ENCODE assay signal across 16 mouse cellular contexts in the genomic region with DNA sequence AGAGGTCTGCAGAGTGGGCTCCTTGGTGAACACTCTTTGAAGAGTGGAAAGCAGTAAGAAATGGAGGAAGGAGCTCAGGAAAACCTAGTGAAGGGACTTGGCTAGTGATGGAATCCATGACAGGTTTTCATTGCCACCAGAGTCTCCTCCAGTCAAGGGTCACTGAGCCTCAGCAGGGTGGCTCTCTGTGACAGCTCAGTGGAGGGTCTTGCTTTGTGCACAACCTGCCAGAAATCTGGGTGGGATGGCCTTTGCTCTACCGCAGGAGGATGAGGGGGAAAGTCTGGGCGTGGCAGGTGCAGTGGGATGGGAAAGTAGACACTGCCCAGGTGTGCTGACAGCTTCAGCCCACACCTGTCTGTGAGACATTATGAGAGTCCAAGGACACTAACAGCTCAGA. TPM values are rescaled to one million over a fixed set of nuclear protein-coding genes. Genes with fewer than 3 reads are reported as not detected.
A peak's percentile ranks its signal among the peaks of the same experiment; 100 is the strongest.
DNase-seq lines count a peak whose midpoint lies in the region; ATAC-seq and TF ChIP-seq lines count a peak whose summit lies in the region.
"Had no signal": no experiment of that assay in that cellular context is flagged by ENCODE, and none has a peak within 500 bp of the region (broad histone marks: within the 10 kb centered on the region; RNA-seq: fewer than 3 reads in every experiment).

No protein-coding gene starts in this region.

- peak; percentile 71 for DNase-seq in R1 (ENCODE audit: low read depth, low spot score)
- peak; percentile 66 for DNase-seq in mesoderm, embryonic 11.5 days (ENCODE audit: low read depth, low spot score)
- no peak for DNase-seq in frontal cortex, postnatal 14 days (ENCODE audit: low spot score in 2 of 2)
- DNase-seq: cerebellum, adult 11 months; gastrocnemius, adult 2 months; kidney, adult 2 months; layer of hippocampus, postnatal 36 days; right cerebral cortex, postnatal 4 days had no signal

- 0 out of 2 replicates have a peak overlapping the region, but pooled peaks have one; percentile 13 for H3K4me2 ChIP-seq in intestine, embryonic 15.5 days (replicated peaks)
- no peak overlapping the region for H3K4me2 ChIP-seq in intestine, embryonic 16.5 days (ENCODE audit: low read depth, low read length)
- H3K4me2 ChIP-seq: forebrain, embryonic 13.5 days; liver, embryonic 15.5 days had no signal

- H3K27ac ChIP-seq in intestine, embryonic 15.5 days: no peak overlapping the region
- H3K27ac ChIP-seq in intestine, embryonic 16.5 days (ENCODE audit: low read length): no peak overlapping the region
- H3K27ac ChIP-seq in ES-Bruce4 (ENCODE audit: insufficient read depth, low read length): no peak overlapping the region
- H3K27ac ChIP-seq: forebrain, embryonic 13.5 days; gastrocnemius, adult 2 months; limb, embryonic 10.5 days; liver, embryonic 15.5 days; macrophage had no signal

- H3K4me1 ChIP-seq in intestine, embryonic 15.5 days (replicated peaks): peaks cover 14% of the 10 kb centered on the region
- H3K4me1 ChIP-seq in intestine, embryonic 16.5 days (ENCODE audit: control insufficient read depth, insufficient read depth, low read length): peaks cover 19% of the 10 kb centered on the region
- H3K4me1 ChIP-seq in ES-Bruce4 (ENCODE audit: control insufficient read depth, insufficient read depth, low read length): peaks cover 4% of the 10 kb centered on the region

- H3K9me3 ChIP-seq in intestine, embryonic 15.5 days: no peaks in the 10 kb centered on the region
- no peaks in the 10 kb centered on the region for H3K9me3 ChIP-seq in intestine, embryonic 16.5 days (ENCODE audit: control insufficient read depth, low read length)
- H3K9me3 ChIP-seq in ES-Bruce4 (replicated peaks; ENCODE audit: control insufficient read depth, insufficient read depth, low read length, poor library complexity, severe bottlenecking): no peaks in the 10 kb centered on the region
- H3K9me3 ChIP-seq: forebrain, embryonic 13.5 days; limb, embryonic 10.5 days; liver, embryonic 15.5 days had no signal

- no peak for TF ChIP-seq CTCF in ES-Bruce4 (IDR thresholded peaks at IDR 0.05; ENCODE audit: low read depth, low read length)

- no peak for TF ChIP-seq POLR2A in ES-Bruce4 (IDR thresholded peaks at IDR 0.05; ENCODE audit: insufficient read depth, low read length)

- no peak for ATAC-seq in intestine, embryonic 15.5 days
- ATAC-seq in intestine, embryonic 16.5 days: no peak
- ATAC-seq in megakaryocyte-erythroid progenitor cell, adult 5-6 weeks (replicated peaks; ENCODE audit: low FRiP score, low TSS enrichment, poor library complexity, severe bottlenecking): no peak
- ATAC-seq: forebrain, embryonic 13.5 days had no signal

- TF ChIP-seq EP300 in ES-Bruce4 (IDR thresholded peaks at IDR 0.05; ENCODE audit: insufficient read depth, low read depth, low read length): 0 out of 2 replicates have a peak, but pooled peaks have one; percentile 53

- H3K4me3 ChIP-seq in intestine, embryonic 15.5 days (replicated peaks): no peak overlapping the region
- no peak overlapping the region for H3K4me3 ChIP-seq in intestine, embryonic 16.5 days (ENCODE audit: low read length)
- H3K4me3 ChIP-seq in ES-Bruce4 (ENCODE audit: low read depth, low read length): no peak overlapping the region
- H3K4me3 ChIP-seq: forebrain, embryonic 13.5 days; gastrocnemius, adult 2 months; limb, embryonic 10.5 days; liver, embryonic 15.5 days had no signal

- H3K9ac ChIP-seq in intestine, embryonic 15.5 days: no peak overlapping the region
- H3K9ac ChIP-seq in intestine, embryonic 16.5 days (ENCODE audit: low read depth, low read length): no peak overlapping the region
- no peak overlapping the region for H3K9ac ChIP-seq in ES-Bruce4 (ENCODE audit: low read depth, poor library complexity, severe bottlenecking)
- H3K9ac ChIP-seq: forebrain, embryonic 13.5 days; liver, embryonic 15.5 days had no signal

- peaks cover 3% of the 10 kb centered on the region; the same call in 1 of the 2 replicates for H3K27me3 ChIP-seq in intestine, embryonic 15.5 days (replicated peaks)
- no peaks in the 10 kb centered on the region for H3K27me3 ChIP-seq in intestine, embryonic 16.5 days (replicated peaks; ENCODE audit: control insufficient read depth, insufficient read depth, low read length)
- H3K27me3 ChIP-seq in ES-Bruce4 (ENCODE audit: control insufficient read depth, insufficient read depth, low read length, poor library complexity, severe bottlenecking): peaks cover 13% of the 10 kb centered on the region

- WGBS in intestine, embryonic 15.5 days: 21% methylated on average over 2 of the region's 2 CpGs
- 27% methylated on average over 2 of the region's 2 CpGs for WGBS in intestine, embryonic 16.5 days

- no peaks in the 10 kb centered on the region for H3K36me3 ChIP-seq in intestine, embryonic 15.5 days
- no peaks in the 10 kb centered on the region for H3K36me3 ChIP-seq in intestine, embryonic 16.5 days (ENCODE audit: control insufficient read depth, insufficient read depth, low read length)
- no peaks in the 10 kb centered on the region for H3K36me3 ChIP-seq in ES-Bruce4 (ENCODE audit: control insufficient read depth, insufficient read depth, low read length, poor library complexity, severe bottlenecking)
- H3K36me3 ChIP-seq: limb, embryonic 10.5 days; liver, embryonic 15.5 days had no signal

RNA-seq across cellular contexts. Expression of gene Dsp, which starts 4.4 kb away (rescaled TPM):
- polyA plus RNA-seq in intestine, embryonic 15.5 days (2015; fragmentation: Nextera tagmentation; extraction: Ambion mirVana): 8.6 and 9.1 TPM in 2 replicates
- polyA plus RNA-seq in intestine, embryonic 16.5 days (2015; fragmentation: Nextera tagmentation; extraction: Ambion mirVana): 8.4 TPM in 2 replicates
- 118 and 134 TPM in 2 replicates for polyA plus RNA-seq in ES-Bruce4 (2011; ENCODE audit: insufficient read depth, insufficient read length, low read depth, missing spikeins)
- total RNA-seq in megakaryocyte-erythroid progenitor cell, adult 5-6 weeks (2014; fragmentation: Nextera tagmentation): not detected in 2 replicates
- total RNA-seq in megakaryocyte-erythroid progenitor cell, adult 5-6 weeks (2017): not detected in 2 replicates
- polyA plus RNA-seq: macrophage had no signal

RNA-seq across cellular contexts. Expression of gene Snrnp48, which starts 49.2 kb away (rescaled TPM):
- 35.2 and 36.4 TPM in 2 replicates for polyA plus RNA-seq in intestine, embryonic 15.5 days (2015; fragmentation: Nextera tagmentation; extraction: Ambion mirVana)
- 27.3 and 30.9 TPM in 2 replicates for polyA plus RNA-seq in intestine, embryonic 16.5 days (2015; fragmentation: Nextera tagmentation; extraction: Ambion mirVana)
- 95.7 and 101 TPM in 2 replicates for polyA plus RNA-seq in ES-Bruce4 (2011; ENCODE audit: insufficient read depth, insufficient read length, low read depth, missing spikeins)
- total RNA-seq in megakaryocyte-erythroid progenitor cell, adult 5-6 weeks (2014; fragmentation: Nextera tagmentation): 58.4 and 90.2 TPM in 2 replicates
- 129 and 148 TPM in 2 replicates for total RNA-seq in megakaryocyte-erythroid progenitor cell, adult 5-6 weeks (2017)

Comparison
In these comparisons a context has a peak if more than half of its experiments do, and no peak if none do; other contexts are left out.
1. DNase-seq: peak in R1 (single experiment) and mesoderm, embryonic 11.5 days (single experiment); none in frontal cortex, postnatal 14 days (0 of 2).
2. RNA of gene Dsp, which starts 4.4 kb away (polyA plus RNA-seq): 118 to 134 TPM in ES-Bruce4; 8.6 to 9.1 TPM in intestine, embryonic 15.5 days and 8.4 TPM in intestine, embryonic 16.5 days; every median in the first group is over 10 times any median in the second.